Mouse (Mus musculus): Measurements from ENCODE around the gene Plcl2.

DNA sequence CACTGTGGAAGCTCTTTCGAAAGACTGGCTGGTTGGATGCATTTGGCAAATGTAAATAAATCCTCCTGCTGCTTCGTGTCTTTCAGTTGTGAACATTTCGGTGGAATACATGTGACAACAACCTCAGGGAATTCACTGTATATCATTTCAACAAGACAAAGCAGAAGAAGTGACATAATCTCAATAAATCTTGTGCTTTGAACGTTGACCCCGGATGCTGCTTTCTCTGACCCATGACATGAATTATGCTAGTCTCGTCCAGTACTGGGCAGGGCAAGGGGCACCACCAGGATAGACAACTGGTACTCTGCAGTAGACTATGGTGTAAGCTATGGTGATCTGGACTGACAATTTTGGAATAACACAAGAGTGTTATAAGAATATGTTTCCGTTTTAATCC lies 28.3 kb upstream of the Plcl2 start:
- TF ChIP-seq CTCF (IDR thresholded peaks at IDR 0.05; ENCODE audit: extremely low read depth, insufficient read depth, insufficient read length, insufficient replicate concordance) (no peak), POLR2A (IDR thresholded peaks at IDR 0.05; ENCODE audit: low read depth, low read length) (no peak)

Data from spleen, adult 2 months (tissue).